Mouse (Mus musculus): ENCODE measurements around the gene Sde2. TPM values are rescaled to one million over a fixed set of nuclear protein-coding genes. Genes with fewer than 3 reads are reported as not detected.

Gene Sde2
- polyA plus RNA-seq, 1 experiment from 2014 or later: 11.8 TPM

DNA sequence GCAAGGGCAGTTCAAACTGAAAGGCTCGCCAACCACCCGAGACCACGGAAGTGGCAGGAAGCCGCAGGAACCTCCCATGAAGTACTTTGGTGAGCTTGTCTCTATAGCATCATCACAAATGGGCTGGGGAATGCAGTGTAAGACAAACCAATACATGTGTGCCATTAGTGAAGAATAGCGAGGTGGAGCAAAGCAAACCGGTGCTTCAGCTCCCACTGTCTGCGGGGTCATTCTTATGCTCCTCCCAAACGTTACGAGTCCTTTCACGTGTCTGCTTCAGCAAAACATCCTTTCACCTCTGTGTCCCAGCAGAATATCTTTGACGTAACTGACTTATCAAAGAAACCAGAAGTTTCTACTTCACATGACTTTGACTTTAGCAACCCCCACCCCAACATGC is 65.5 kb downstream of the Sde2 start:
- Histone ChIP-seq H3K9ac (replicated peaks) (no peak overlapping the region), H3K9me3 (ENCODE audit: low read length) (no peaks in the 10 kb centered on the region), H3K4me1 (ENCODE audit: insufficient read depth) (peaks cover 11% of the 10 kb centered on the region), H3K4me2 (ENCODE audit: low read depth, low read length) (no peak overlapping the region), H3K4me3 (ENCODE audit: low read depth, low read length) (no peak overlapping the region), H3K27me3 (ENCODE audit: insufficient read depth, low read length) (no peaks in the 10 kb centered on the region), H3K27ac (ENCODE audit: low read depth) (no peak overlapping the region), H3K36me3 (replicated peaks; ENCODE audit: insufficient read depth, low read length) (no peaks in the 10 kb centered on the region)
- 65% methylated on average over 11 of the region's 11 CpGs for WGBS (ENCODE audit: insufficient replicate concordance)
- ATAC-seq (no peak), DNase-seq (no peak)
- TF ChIP-seq CTCF (IDR thresholded peaks at IDR 0.05; ENCODE audit: low read depth) (no peak), EP300 (IDR thresholded peaks at IDR 0.05; ENCODE audit: low read depth) (no peak)

DNA sequence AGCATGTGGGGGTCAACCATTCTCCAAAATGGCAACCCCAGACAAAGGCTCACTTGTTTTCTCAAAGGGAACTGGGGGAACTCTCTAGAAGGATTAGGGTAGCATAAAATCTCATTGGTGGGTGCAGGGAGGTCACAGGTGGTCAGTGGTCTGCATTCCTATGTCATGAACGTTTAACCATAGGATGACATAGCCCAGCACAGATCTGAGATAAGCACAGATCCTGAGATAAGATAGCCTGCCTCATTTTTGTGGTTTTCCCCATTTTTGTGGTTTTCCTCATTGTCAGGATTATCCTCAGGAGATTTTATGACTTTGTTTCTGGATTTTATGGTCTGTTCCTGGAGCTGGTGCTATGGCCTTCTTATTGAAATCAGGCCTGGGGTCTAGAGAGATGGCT is 66.1 kb downstream of the Sde2 start:
- Histone ChIP-seq H3K9me3 (ENCODE audit: low read length) (no peaks in the 10 kb centered on the region), H3K4me1 (ENCODE audit: insufficient read depth) (peaks cover 6% of the 10 kb centered on the region), H3K36me3 (replicated peaks; ENCODE audit: insufficient read depth, low read length) (no peaks in the 10 kb centered on the region), H3K4me3 (ENCODE audit: low read depth, low read length) (no peak overlapping the region), H3K27me3 (ENCODE audit: insufficient read depth, low read length) (no peaks in the 10 kb centered on the region), H3K27ac (ENCODE audit: low read depth) (no peak overlapping the region), H3K9ac (replicated peaks) (no peak overlapping the region), H3K4me2 (ENCODE audit: low read depth, low read length) (no peak overlapping the region)
- no peak for TF ChIP-seq CTCF (IDR thresholded peaks at IDR 0.05; ENCODE audit: low read depth)
- TF ChIP-seq EP300 (IDR thresholded peaks at IDR 0.05; ENCODE audit: low read depth): no peak
- ATAC-seq (no peak), DNase-seq (no peak)
- WGBS (ENCODE audit: insufficient replicate concordance): 12% methylated on average over 1 of the region's 1 CpGs

Other genes starting within 250 kb of the Sde2 start
- 5.2 and 6.4 TPM in 2 replicates for gene Lin9, start 210.0 kb upstream of the Sde2 start, polyA plus RNA-seq (2015; fragmentation: Nextera tagmentation; extraction: Ambion mirVana)
- 0.08 TPM in 1 of 2 replicates, not detected in the other for gene Mixl1, start 154.1 kb upstream of the Sde2 start, polyA plus RNA-seq (2015; fragmentation: Nextera tagmentation; extraction: Ambion mirVana)
- 7.3 and 7.9 TPM in 2 replicates for gene Acbd3, start 125.1 kb upstream of the Sde2 start, polyA plus RNA-seq (2015; fragmentation: Nextera tagmentation; extraction: Ambion mirVana)
- 1,306 and 1,327 TPM in 2 replicates for gene H3f3a, start 37.2 kb upstream of the Sde2 start, polyA plus RNA-seq (2015; fragmentation: Nextera tagmentation; extraction: Ambion mirVana)
- gene Lefty2, start 42.0 kb downstream of the Sde2 start, polyA plus RNA-seq (2015; fragmentation: Nextera tagmentation; extraction: Ambion mirVana): not detected in 2 replicates
- gene Pycr2, start 53.2 kb downstream of the Sde2 start, polyA plus RNA-seq (2015; fragmentation: Nextera tagmentation; extraction: Ambion mirVana): 33.3 and 43.4 TPM in 2 replicates
- 1.6 and 2.2 TPM in 2 replicates for gene Lefty1, start 83.9 kb downstream of the Sde2 start, polyA plus RNA-seq (2015; fragmentation: Nextera tagmentation; extraction: Ambion mirVana)
- gene Tmem63a, start 91.2 kb downstream of the Sde2 start, polyA plus RNA-seq (2015; fragmentation: Nextera tagmentation; extraction: Ambion mirVana): 6.3 and 7.4 TPM in 2 replicates
- gene Ephx1, start 169.8 kb downstream of the Sde2 start, polyA plus RNA-seq (2015; fragmentation: Nextera tagmentation; extraction: Ambion mirVana): 81.9 and 83.5 TPM in 2 replicates
- 0.45 and 0.53 TPM in 2 replicates for gene 9130409I23Rik, start 200.1 kb downstream of the Sde2 start, polyA plus RNA-seq (2015; fragmentation: Nextera tagmentation; extraction: Ambion mirVana)